Mouse (Mus musculus) limb, embryonic 13.5 days (tissue): Measurements from ENCODE around the gene Zfp42. TPM values are rescaled to one million over a fixed set of nuclear protein-coding genes. Genes with fewer than 3 reads are reported as not detected.
A peak's percentile ranks its signal among the peaks of the same experiment; 100 is the strongest.

Experiments used
- ATAC-seq: fragments of 200-750 bp; cut with Nextera tagmentation; 2 replicates; pipeline ENCODE4 v1.8.0; 2017; ENCODE audit warnings: low read depth, moderate number of reproducible peaks, moderate TSS enrichment; ENCODE audit not compliant: low FRiP score
- H3K27ac ChIP-seq: fragments of 300-500 bp; sonication (generic); 2 replicates; pipeline ENCODE4 v1.5.1; 2015; ENCODE audit warnings: inconsistent platforms, mild to moderate bottlenecking, moderate library complexity
- H3K27me3 ChIP-seq: fragments of 300-500 bp; sonication (generic); 2 replicates; pipeline ENCODE4 v1.6.1; 2015; ENCODE audit warnings: mild to moderate bottlenecking, inconsistent platforms
- H3K36me3 ChIP-seq: fragments of 300-500 bp; sonication (generic); 2 replicates; pipeline ENCODE4 v1.6.1; 2015; ENCODE audit warnings: inconsistent platforms, mild to moderate bottlenecking, moderate library complexity
- H3K4me1 ChIP-seq: fragments of 300-500 bp; sonication (generic); 2 replicates; pipeline ENCODE4 v1.6.1; 2015; ENCODE audit warnings: inconsistent platforms
- H3K4me2 ChIP-seq: fragments of 300-500 bp; sonication (generic); replicated peaks from 2 replicates; pipeline ENCODE4 v1.6.1; 2015; ENCODE audit warnings: inconsistent platforms, mild to moderate bottlenecking, moderate library complexity
- H3K4me3 ChIP-seq: fragments of 300-500 bp; sonication (generic); 2 replicates; pipeline ENCODE4 v1.5.1; 2015; ENCODE audit warnings: moderate library complexity, mild to moderate bottlenecking, inconsistent platforms
- H3K9ac ChIP-seq: fragments of 300-500 bp; sonication (generic); 2 replicates; pipeline ENCODE4 v1.6.1; 2015; ENCODE audit warnings: mild to moderate bottlenecking, inconsistent platforms
- H3K9me3 ChIP-seq: fragments of 300-500 bp; sonication (generic); 2 replicates; pipeline ENCODE4 v1.6.1; 2016; ENCODE audit warnings: inconsistent platforms
- WGBS: fragments of 180-500 bp; shearing (Covaris S2); methylation state at CpG from one replicate; pipeline ENCODE4 v1.1.7; 2015; 5-methylcytosine and 5-hydroxymethylcytosine counted together
- polyA plus RNA-seq: library from polyadenylated mRNA; unstranded; fragments of >200 nt; fragmentation: Nextera tagmentation; extraction: Ambion mirVana; gene quantifications from 2 replicates; pipeline ENCODE4 v1.2.1, GENCODE M21; 2015

The Zfp42 gene
- polyA plus RNA-seq, 1 experiment from 2014 or later, result 0.23 TPM

- Histone ChIP-seq H3K4me1 (0 out of 2 replicates have a peak, but pooled peaks cover 2% of the 10 kb centered on the region), H3K36me3 (no peaks in the 10 kb centered on the region), H3K9me3 (no peaks in the 10 kb centered on the region; the same call in 1 of the 2 replicates), H3K9ac (no peak overlapping the region), H3K27ac (no peak overlapping the region), H3K4me2 (no peak overlapping the region), H3K27me3 (peaks cover 7% of the 10 kb centered on the region; the same call in 1 of the 2 replicates), H3K4me3 (no peak overlapping the region)
- ATAC-seq, result no peak
- WGBS, result 90% methylated on average over 21 of the region's 21 CpGs
Observed at GRCm38 (mm10) chr8:43295826-43296225, 11.0 kb downstream of the Zfp42 start.

DNA sequence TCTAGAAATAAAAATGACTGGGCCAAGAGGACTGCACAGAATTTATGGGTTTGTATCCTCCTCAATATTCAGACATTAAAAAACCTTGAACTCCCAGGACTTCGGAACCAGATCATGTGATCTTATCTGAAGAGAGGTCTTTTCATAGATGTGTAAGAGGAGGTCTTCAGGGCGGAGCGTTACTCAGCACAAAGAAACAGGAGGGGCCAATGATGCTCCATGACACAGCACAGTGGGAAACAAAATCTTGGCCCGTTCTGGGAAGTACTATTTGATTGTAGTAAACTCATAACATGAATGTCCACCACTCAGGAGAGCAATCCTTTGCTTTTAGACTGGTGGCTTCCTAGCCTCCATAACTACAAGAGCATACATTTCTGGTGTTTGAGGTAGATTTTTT, 12.6 kb downstream of the Zfp42 start:
- H3K36me3 ChIP-seq, result no peaks in the 10 kb centered on the region
- H3K27me3 ChIP-seq, result peaks cover 7% of the 10 kb centered on the region; the same call in 1 of the 2 replicates
- 91% methylated on average over 4 of the region's 4 CpGs for WGBS
- H3K4me3 ChIP-seq, result no peak overlapping the region
- H3K4me1 ChIP-seq, result peaks cover 10% of the 10 kb centered on the region; the same call in 1 of the 2 replicates
- H3K4me2 ChIP-seq, result no peak overlapping the region
- H3K9me3 ChIP-seq, result no peaks in the 10 kb centered on the region; the same call in 1 of the 2 replicates
- no peak for ATAC-seq
- no peak overlapping the region for H3K27ac ChIP-seq
- no peak overlapping the region for H3K9ac ChIP-seq

DNA sequence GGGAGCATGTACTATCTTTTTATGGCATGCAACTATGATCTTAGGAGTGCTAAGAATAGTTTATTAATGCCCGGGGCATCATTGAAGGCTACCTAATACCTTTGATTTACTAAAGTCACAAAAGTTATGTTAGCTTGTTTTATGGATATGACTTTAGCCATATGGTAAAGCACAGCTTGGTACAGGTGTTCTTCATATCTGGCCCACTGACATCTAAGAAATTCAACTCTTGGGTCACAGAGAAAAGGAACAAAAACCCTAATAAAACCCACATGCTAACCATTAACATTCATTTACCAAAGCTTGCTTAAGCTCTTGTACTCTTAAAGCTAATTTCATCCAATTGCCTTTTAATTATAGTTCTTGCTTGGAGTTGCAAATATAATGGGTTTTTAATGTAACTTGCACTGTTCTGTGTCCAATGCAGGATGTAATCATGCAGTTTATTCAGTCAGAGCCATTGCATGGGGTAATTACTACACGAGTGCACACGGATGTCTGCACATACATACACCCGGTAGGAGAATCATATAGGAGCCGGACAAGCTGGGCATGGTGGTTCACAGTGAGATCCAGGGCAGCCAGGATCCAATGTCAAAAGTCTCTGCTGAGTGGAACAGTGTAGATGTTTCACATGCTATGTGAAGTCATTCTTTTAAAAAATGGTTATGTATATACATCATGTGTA, 16.2 kb downstream of the Zfp42 start:
- H3K4me1 ChIP-seq, result peaks cover 10% of the 10 kb centered on the region; the same call in 1 of the 2 replicates
- no peak overlapping the region for H3K27ac ChIP-seq
- H3K36me3 ChIP-seq, result no peaks in the 10 kb centered on the region
- 20% methylated on average over 5 of the region's 5 CpGs for WGBS
- peak; percentile 40; the same call in 1 of the 2 replicates for ATAC-seq
- no peak overlapping the region for H3K9ac ChIP-seq
- H3K4me2 ChIP-seq, result no peak overlapping the region
- H3K27me3 ChIP-seq, result peaks cover 4% of the 10 kb centered on the region; the same call in 1 of the 2 replicates
- no peak overlapping the region for H3K4me3 ChIP-seq
- H3K9me3 ChIP-seq, result no peaks in the 10 kb centered on the region; the same call in 1 of the 2 replicates

DNA sequence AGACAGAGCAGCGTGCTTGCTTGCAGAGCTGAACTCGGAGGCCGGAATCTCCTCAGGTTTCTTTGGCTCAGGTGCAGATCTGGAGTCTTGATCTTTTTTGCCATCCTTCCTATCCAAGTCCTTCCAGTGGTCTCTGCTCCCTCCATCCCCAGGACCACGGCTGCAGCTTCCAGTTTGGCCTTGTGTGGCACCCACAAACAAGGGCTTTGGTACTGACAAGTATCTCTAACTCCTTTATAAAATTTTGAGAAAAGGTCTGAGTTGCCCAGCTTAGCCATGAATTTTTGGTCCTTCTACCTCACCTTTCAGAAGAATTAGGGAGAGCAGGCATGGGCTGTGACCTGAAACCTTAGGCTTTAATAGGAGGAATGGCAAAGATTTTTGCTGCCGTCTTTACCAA, 17.0 kb downstream of the Zfp42 start:
- 69% methylated on average over 5 of the region's 5 CpGs for WGBS
- Histone ChIP-seq H3K4me1 (peaks cover 10% of the 10 kb centered on the region; the same call in 1 of the 2 replicates), H3K4me2 (no peak overlapping the region), H3K27me3 (peaks cover 3% of the 10 kb centered on the region; the same call in 1 of the 2 replicates), H3K4me3 (no peak overlapping the region), H3K9me3 (no peaks in the 10 kb centered on the region), H3K9ac (no peak overlapping the region), H3K27ac (no peak overlapping the region), H3K36me3 (no peaks in the 10 kb centered on the region)
- no peak for ATAC-seq

GRCm38 (mm10) chr8:43288840-43289239, 17.9 kb downstream of the Zfp42 start:
- H3K27ac ChIP-seq, result no peak overlapping the region
- 74% methylated on average over 1 of the region's 1 CpGs for WGBS
- no peaks in the 10 kb centered on the region for H3K27me3 ChIP-seq
- peaks cover 10% of the 10 kb centered on the region; the same call in 1 of the 2 replicates for H3K4me1 ChIP-seq
- H3K36me3 ChIP-seq, result no peaks in the 10 kb centered on the region
- ATAC-seq, result no peak
- H3K4me3 ChIP-seq, result no peak overlapping the region
- no peak overlapping the region for H3K4me2 ChIP-seq
- H3K9ac ChIP-seq, result no peak overlapping the region
- H3K9me3 ChIP-seq, result no peaks in the 10 kb centered on the region

GRCm38 (mm10) chr8:43287456-43287855, 19.3 kb downstream of the Zfp42 start:
- no peak overlapping the region for H3K4me2 ChIP-seq
- 87% methylated on average over 6 of the region's 6 CpGs for WGBS
- H3K4me3 ChIP-seq, result no peak overlapping the region
- no peaks in the 10 kb centered on the region for H3K36me3 ChIP-seq
- H3K27ac ChIP-seq, result no peak overlapping the region
- H3K27me3 ChIP-seq, result no peaks in the 10 kb centered on the region
- no peak for ATAC-seq
- H3K9me3 ChIP-seq, result no peaks in the 10 kb centered on the region
- no peak overlapping the region for H3K9ac ChIP-seq
- H3K4me1 ChIP-seq, result peaks cover 10% of the 10 kb centered on the region; the same call in 1 of the 2 replicates

DNA sequence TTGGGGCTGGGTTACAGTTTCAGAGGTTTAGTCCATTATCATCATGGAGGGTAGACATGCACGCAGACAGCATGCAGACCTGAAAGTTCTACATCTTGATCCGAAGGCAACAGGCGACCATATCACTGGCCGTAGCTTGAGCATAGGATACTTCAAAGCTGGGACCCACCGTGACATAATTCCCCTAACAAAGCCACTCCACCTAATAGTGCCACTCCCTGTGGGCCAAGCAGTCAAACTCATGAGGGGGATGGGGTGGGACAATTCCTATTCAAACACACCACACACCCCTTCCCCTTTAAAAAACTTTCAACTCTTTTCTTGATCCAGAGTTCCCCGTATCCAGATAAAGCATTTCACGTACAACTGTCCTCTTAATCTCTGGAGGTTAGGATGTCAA, 23.5 kb downstream of the Zfp42 start:
- no peak for ATAC-seq
- Histone ChIP-seq H3K9ac (no peak overlapping the region), H3K4me1 (no peaks in the 10 kb centered on the region), H3K9me3 (no peaks in the 10 kb centered on the region), H3K27me3 (no peaks in the 10 kb centered on the region), H3K27ac (no peak overlapping the region), H3K4me3 (no peak overlapping the region), H3K36me3 (no peaks in the 10 kb centered on the region), H3K4me2 (no peak overlapping the region)
- WGBS, result 90% methylated on average over 7 of the region's 7 CpGs

- no peak overlapping the region for H3K9ac ChIP-seq
- 55% methylated on average over 4 of the region's 4 CpGs for WGBS
- no peaks in the 10 kb centered on the region for H3K36me3 ChIP-seq
- no peaks in the 10 kb centered on the region for H3K9me3 ChIP-seq
- no peak overlapping the region for H3K27ac ChIP-seq
- ATAC-seq, result no peak
- no peaks in the 10 kb centered on the region for H3K27me3 ChIP-seq
- no peak overlapping the region for H3K4me3 ChIP-seq
- no peaks in the 10 kb centered on the region for H3K4me1 ChIP-seq
- no peak overlapping the region for H3K4me2 ChIP-seq
Observed at GRCm38 (mm10) chr8:43278397-43278796, 28.4 kb downstream of the Zfp42 start.

GRCm38 (mm10) chr8:43260961-43261360, 45.8 kb downstream of the Zfp42 start:
- no peaks in the 10 kb centered on the region for H3K4me1 ChIP-seq
- H3K27ac ChIP-seq, result no peak overlapping the region

DNA sequence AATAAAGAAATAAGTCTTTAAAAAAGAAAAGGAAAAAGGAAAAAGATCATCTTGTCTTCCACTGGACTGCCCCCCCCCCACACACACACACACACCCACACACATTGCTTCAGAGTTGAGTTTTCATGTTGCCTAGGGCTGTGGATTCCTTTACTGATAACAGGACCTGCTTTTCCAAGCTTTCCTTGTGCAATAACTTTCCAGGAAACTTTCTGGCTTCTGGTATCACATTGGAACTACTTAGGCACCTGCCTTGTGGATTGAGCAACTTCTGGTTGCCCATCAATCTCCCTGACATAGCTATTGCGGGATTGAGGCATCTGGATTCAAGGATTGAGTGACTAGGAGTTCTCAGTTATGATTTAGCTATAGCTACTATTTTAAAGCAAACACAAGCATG, 48.9 kb downstream of the Zfp42 start:
- Histone ChIP-seq H3K4me3 (no peak overlapping the region), H3K9ac (no peak overlapping the region), H3K27me3 (no peaks in the 10 kb centered on the region), H3K27ac (no peak overlapping the region), H3K9me3 (peaks cover 2% of the 10 kb centered on the region; the same call in 1 of the 2 replicates), H3K4me2 (no peak overlapping the region), H3K36me3 (no peaks in the 10 kb centered on the region), H3K4me1 (no peaks in the 10 kb centered on the region)
- 89% methylated on average over 1 of the region's 1 CpGs for WGBS
- no peak for ATAC-seq

More at GRCm38 (mm10) chr8:43260961-43261360, 45.8 kb downstream of the Zfp42 start:
- Histone ChIP-seq H3K4me2 (no peak overlapping the region), H3K36me3 (no peaks in the 10 kb centered on the region), H3K9me3 (no peaks in the 10 kb centered on the region), H3K4me3 (no peak overlapping the region), H3K9ac (no peak overlapping the region), H3K27me3 (no peaks in the 10 kb centered on the region)
- no peak for ATAC-seq
- 87% methylated on average over 6 of the region's 6 CpGs for WGBS

GRCm38 (mm10) chr8:43255695-43256094, 51.1 kb downstream of the Zfp42 start:
- H3K27ac ChIP-seq, result no peak overlapping the region
- H3K27me3 ChIP-seq, result no peaks in the 10 kb centered on the region
- no peak overlapping the region for H3K4me2 ChIP-seq
- no peak overlapping the region for H3K4me3 ChIP-seq
- no peaks in the 10 kb centered on the region for H3K36me3 ChIP-seq
- no peak overlapping the region for H3K9ac ChIP-seq
- H3K9me3 ChIP-seq, result peaks cover 2% of the 10 kb centered on the region; the same call in 1 of the 2 replicates
- 65% methylated on average over 6 of the region's 6 CpGs for WGBS
- no peak for ATAC-seq
- no peaks in the 10 kb centered on the region for H3K4me1 ChIP-seq

DNA sequence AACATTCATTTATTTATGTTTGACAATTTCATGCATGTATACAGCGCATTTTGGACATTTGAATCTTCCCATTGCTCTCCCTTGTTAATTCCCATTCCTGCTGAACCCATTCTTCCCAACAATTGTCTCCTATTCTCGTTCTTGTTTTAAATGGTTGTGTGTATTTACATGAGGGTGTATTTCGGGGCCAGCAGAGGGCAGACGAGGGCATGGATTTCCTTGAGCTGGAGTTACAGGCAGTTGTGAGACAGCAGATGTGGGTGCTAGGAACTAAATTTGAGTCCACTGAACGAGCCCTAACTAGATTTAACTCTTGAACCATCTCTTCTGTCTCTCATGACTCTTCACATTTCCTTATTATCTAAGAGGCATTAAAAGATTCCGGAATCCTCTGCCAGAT, 55.1 kb downstream of the Zfp42 start:
- Histone ChIP-seq H3K27ac (no peak overlapping the region), H3K4me1 (no peaks in the 10 kb centered on the region), H3K4me2 (no peak overlapping the region), H3K9ac (no peak overlapping the region), H3K36me3 (no peaks in the 10 kb centered on the region), H3K9me3 (peaks cover 2% of the 10 kb centered on the region; the same call in 1 of the 2 replicates), H3K4me3 (no peak overlapping the region), H3K27me3 (no peaks in the 10 kb centered on the region)
- 87% methylated on average over 6 of the region's 6 CpGs for WGBS
- ATAC-seq, result no peak
